Mouse (Mus musculus): ENCODE results near the gene Fam186a. TPM values are rescaled to one million over a fixed set of nuclear protein-coding genes. Genes with fewer than 3 reads are reported as not detected.
"Not testable (repeated sequence)": the region's sequence is repeated elsewhere in the genome, so short reads cannot be mapped to it uniquely, and the experiment has no call there.

Fam186a gene
- polyA plus RNA-seq (2015; fragmentation: Nextera tagmentation; extraction: Ambion mirVana): not detected in 2 replicates

DNA sequence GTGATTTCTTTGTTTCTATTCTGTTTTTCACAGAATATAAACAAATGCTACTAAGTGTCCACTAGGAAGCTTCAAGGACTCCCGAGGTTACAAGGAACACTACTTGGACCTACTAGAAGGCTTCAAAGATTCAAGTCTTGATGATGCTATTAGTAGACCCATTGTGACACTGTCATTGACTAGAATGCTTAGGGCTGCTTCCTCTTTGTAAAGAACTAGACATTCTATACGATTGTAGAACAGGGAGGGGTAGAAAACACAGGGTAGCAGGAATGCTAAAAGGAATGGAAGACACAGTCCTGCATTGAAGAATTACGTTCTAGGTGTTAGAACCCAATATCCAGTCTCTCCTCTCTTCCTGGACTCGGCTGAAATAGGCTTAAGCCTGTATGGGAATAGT, at the start of gene Fam186a:
Gene Fam186a, minus strand, starts transcription at position 101 of the 400 bp plus-strand sequence.
- Histone ChIP-seq H3K9me3 (replicated peaks) (no peaks in the 10 kb centered on the region), H3K36me3 (ENCODE audit: poor library complexity, severe bottlenecking) (no peaks in the 10 kb centered on the region), H3K27me3 (no peaks in the 10 kb centered on the region), H3K4me3 (no peak within 1 kb of the TSS), H3K4me1 (no peaks in the 10 kb centered on the region), H3K4me2 (no peak within 1 kb of the TSS), H3K27ac (no peak within 1 kb of the TSS), H3K9ac (no peak within 1 kb of the TSS)
- ATAC-seq: no peak
- WGBS: 82% methylated on average over 4 of the region's 4 CpGs

DNA sequence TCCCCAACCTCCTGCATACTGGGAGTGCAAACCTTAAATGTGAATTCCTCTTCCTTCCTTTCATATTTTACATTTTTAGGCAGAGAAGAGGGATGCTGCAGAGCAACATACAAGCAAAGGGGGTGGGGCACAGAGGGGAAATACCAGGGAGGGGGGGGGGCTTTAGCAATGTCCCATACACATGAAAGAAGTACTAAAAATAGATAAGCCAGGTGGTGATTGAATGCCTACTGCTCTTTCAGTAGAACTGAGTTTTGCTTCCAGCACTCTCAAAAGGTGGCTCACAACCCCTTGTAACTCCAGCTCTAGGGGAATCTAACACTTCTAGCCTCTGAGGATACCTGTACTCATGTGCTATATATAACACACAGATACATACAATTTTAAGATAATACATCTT, 39.3 kb upstream of the Fam186a start:
- H3K4me2 ChIP-seq: no peak overlapping the region
- H3K9ac ChIP-seq: no peak overlapping the region
- no peaks in the 10 kb centered on the region for H3K9me3 ChIP-seq (replicated peaks)
- H3K36me3 ChIP-seq (ENCODE audit: poor library complexity, severe bottlenecking): peaks cover 84% of the 10 kb centered on the region
- no peak overlapping the region for H3K4me3 ChIP-seq
- H3K27me3 ChIP-seq: no peaks in the 10 kb centered on the region
- ATAC-seq: no peak
- no peak overlapping the region for H3K27ac ChIP-seq
- no peaks in the 10 kb centered on the region for H3K4me1 ChIP-seq

GRCm38 (mm10) chr15:100004677-100005273, 37.9 kb upstream of the Fam186a start:
- no peak overlapping the region for H3K4me3 ChIP-seq
- H3K9ac ChIP-seq: no peak overlapping the region
- peaks cover 74% of the 10 kb centered on the region for H3K36me3 ChIP-seq (ENCODE audit: poor library complexity, severe bottlenecking)
- no peaks in the 10 kb centered on the region for H3K4me1 ChIP-seq
- no peak overlapping the region for H3K27ac ChIP-seq
- H3K9me3 ChIP-seq (replicated peaks): no peaks in the 10 kb centered on the region
- H3K4me2 ChIP-seq: no peak overlapping the region
- 88% methylated on average over 7 of the region's 7 CpGs for WGBS
- no peaks in the 10 kb centered on the region for H3K27me3 ChIP-seq
- ATAC-seq: no peak

GRCm38 (mm10) chr15:99999390-99999789, 32.5 kb upstream of the Fam186a start:
- no peak overlapping the region for H3K4me2 ChIP-seq
- H3K27me3 ChIP-seq: no peaks in the 10 kb centered on the region
- H3K4me1 ChIP-seq: no peaks in the 10 kb centered on the region
- no peak overlapping the region for H3K27ac ChIP-seq
- WGBS: 89% methylated on average over 1 of the region's 1 CpGs
- no peak overlapping the region for H3K4me3 ChIP-seq
- H3K36me3 ChIP-seq (ENCODE audit: poor library complexity, severe bottlenecking): peaks cover 67% of the 10 kb centered on the region
- no peak for ATAC-seq
- H3K9ac ChIP-seq: no peak overlapping the region
- no peaks in the 10 kb centered on the region for H3K9me3 ChIP-seq (replicated peaks)

GRCm38 (mm10) chr15:99997114-99997804, 30.4 kb upstream of the Fam186a start:
- ATAC-seq: no peak
- Histone ChIP-seq H3K4me2 (no peak overlapping the region), H3K9me3 (replicated peaks) (no peaks in the 10 kb centered on the region), H3K36me3 (ENCODE audit: poor library complexity, severe bottlenecking) (peaks cover 60% of the 10 kb centered on the region), H3K9ac (no peak overlapping the region), H3K4me3 (no peak overlapping the region), H3K4me1 (no peaks in the 10 kb centered on the region), H3K27ac (no peak overlapping the region), H3K27me3 (no peaks in the 10 kb centered on the region)
- WGBS: 94% methylated on average over 6 of the region's 6 CpGs

- peaks cover 64% of the 10 kb centered on the region for H3K36me3 ChIP-seq (ENCODE audit: poor library complexity, severe bottlenecking)
- WGBS: 95% methylated on average over 1 of the region's 1 CpGs
Observed at GRCm38 (mm10) chr15:99993100-99993499, 26.2 kb upstream of the Fam186a start.

DNA sequence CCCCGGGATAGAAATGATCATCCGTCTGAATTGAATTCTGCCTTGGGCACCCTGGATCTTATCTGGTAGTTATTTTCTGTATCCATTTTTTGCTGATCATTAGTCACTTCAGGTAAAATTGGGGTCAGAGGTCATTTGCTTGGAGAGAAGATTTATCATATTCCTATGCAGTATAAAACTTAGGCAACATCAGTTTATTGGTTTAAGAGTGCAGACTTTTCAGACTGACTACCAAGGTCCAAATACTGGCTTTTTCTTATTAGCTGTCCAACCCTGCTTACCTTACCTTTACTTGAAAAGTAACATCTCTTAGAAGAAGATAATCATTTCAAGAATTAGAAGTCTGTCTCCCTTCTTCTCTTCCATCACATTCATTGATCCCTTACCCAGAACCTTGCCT, 12.9 kb upstream of the Fam186a start:
- ATAC-seq: no peak
- H3K4me2 ChIP-seq: no peak overlapping the region
- H3K4me3 ChIP-seq: no peak overlapping the region
- H3K9ac ChIP-seq: no peak overlapping the region
- H3K9me3 ChIP-seq (replicated peaks): no peaks in the 10 kb centered on the region
- WGBS: 96% methylated on average over 2 of the region's 2 CpGs
- no peaks in the 10 kb centered on the region for H3K27me3 ChIP-seq
- no peaks in the 10 kb centered on the region for H3K36me3 ChIP-seq (ENCODE audit: poor library complexity, severe bottlenecking)
- H3K4me1 ChIP-seq: peaks cover 1% of the 10 kb centered on the region; the same call in 1 of the 2 replicates
- no peak overlapping the region for H3K27ac ChIP-seq

More at GRCm38 (mm10) chr15:99993100-99993499, 26.2 kb upstream of the Fam186a start:
- Histone ChIP-seq H3K9ac (no peak overlapping the region), H3K4me3 (no peak overlapping the region), H3K27me3 (no peaks in the 10 kb centered on the region), H3K4me2 (no peak overlapping the region), H3K4me1 (no peaks in the 10 kb centered on the region), H3K9me3 (replicated peaks) (no peaks in the 10 kb centered on the region), H3K27ac (no peak overlapping the region)
- no peak for ATAC-seq

GRCm38 (mm10) chr15:99979266-99979665, 12.4 kb upstream of the Fam186a start:
- H3K36me3 ChIP-seq (ENCODE audit: poor library complexity, severe bottlenecking): no peaks in the 10 kb centered on the region
- H3K9me3 ChIP-seq (replicated peaks): no peaks in the 10 kb centered on the region
- H3K4me3 ChIP-seq: no peak overlapping the region
- H3K9ac ChIP-seq: no peak overlapping the region
- no peaks in the 10 kb centered on the region for H3K27me3 ChIP-seq
- H3K27ac ChIP-seq: no peak overlapping the region
- 89% methylated on average over 1 of the region's 1 CpGs for WGBS
- no peak overlapping the region for H3K4me2 ChIP-seq
- peaks cover 6% of the 10 kb centered on the region for H3K4me1 ChIP-seq
- ATAC-seq: no peak

- not testable (repeated sequence) for H3K27me3 ChIP-seq; H3K27ac ChIP-seq; H3K36me3 ChIP-seq (ENCODE audit: poor library complexity, severe bottlenecking); H3K4me2 ChIP-seq; H3K9ac ChIP-seq; ATAC-seq; H3K9me3 ChIP-seq (replicated peaks); H3K4me3 ChIP-seq
- H3K4me1 ChIP-seq: peaks cover 12% of the 10 kb centered on the region
- WGBS: 98% methylated on average over 2 of the region's 2 CpGs
Observed at GRCm38 (mm10) chr15:99976121-99976520, 9.3 kb upstream of the Fam186a start.

- no peaks in the 10 kb centered on the region for H3K9me3 ChIP-seq (replicated peaks)
- WGBS: 77% methylated on average over 2 of the region's 2 CpGs
- H3K4me2 ChIP-seq: no peak overlapping the region; the same call in 1 of the 2 replicates
- H3K4me3 ChIP-seq: peak overlapping the region; percentile 96; the same call in 1 of the 2 replicates
- H3K4me1 ChIP-seq: peaks cover 12% of the 10 kb centered on the region
- H3K9ac ChIP-seq: no peak overlapping the region
- no peak overlapping the region for H3K27ac ChIP-seq
- ATAC-seq: no peak
- H3K36me3 ChIP-seq (ENCODE audit: poor library complexity, severe bottlenecking): no peaks in the 10 kb centered on the region
- no peaks in the 10 kb centered on the region for H3K27me3 ChIP-seq
Observed at GRCm38 (mm10) chr15:99974476-99975220, 7.8 kb upstream of the Fam186a start.

GRCm38 (mm10) chr15:99972989-99973911, 6.4 kb upstream of the Fam186a start:
- H3K9ac ChIP-seq: peak overlapping the region; percentile 84
- H3K9me3 ChIP-seq (replicated peaks): no peaks in the 10 kb centered on the region
- no peaks in the 10 kb centered on the region for H3K27me3 ChIP-seq
- H3K36me3 ChIP-seq (ENCODE audit: poor library complexity, severe bottlenecking): no peaks in the 10 kb centered on the region
- peak overlapping the region; percentile 96 for H3K4me3 ChIP-seq
- peaks cover 12% of the 10 kb centered on the region for H3K4me1 ChIP-seq
- under 1% methylated on average over 61 of the region's 84 CpGs for WGBS
- H3K27ac ChIP-seq: peak overlapping the region; percentile 96
- ATAC-seq: peak; percentile 82
- H3K4me2 ChIP-seq: peak overlapping the region; percentile 92
